Mouse (Mus musculus): Measurements from ENCODE around the gene Myo1b. TPM values are rescaled to one million over a fixed set of nuclear protein-coding genes. Genes with fewer than 3 reads are reported as not detected.

Gene Myo1b
- 63.0 and 63.8 TPM in 2 replicates for polyA plus RNA-seq (2015; fragmentation: Nextera tagmentation; extraction: Ambion mirVana)

DNA sequence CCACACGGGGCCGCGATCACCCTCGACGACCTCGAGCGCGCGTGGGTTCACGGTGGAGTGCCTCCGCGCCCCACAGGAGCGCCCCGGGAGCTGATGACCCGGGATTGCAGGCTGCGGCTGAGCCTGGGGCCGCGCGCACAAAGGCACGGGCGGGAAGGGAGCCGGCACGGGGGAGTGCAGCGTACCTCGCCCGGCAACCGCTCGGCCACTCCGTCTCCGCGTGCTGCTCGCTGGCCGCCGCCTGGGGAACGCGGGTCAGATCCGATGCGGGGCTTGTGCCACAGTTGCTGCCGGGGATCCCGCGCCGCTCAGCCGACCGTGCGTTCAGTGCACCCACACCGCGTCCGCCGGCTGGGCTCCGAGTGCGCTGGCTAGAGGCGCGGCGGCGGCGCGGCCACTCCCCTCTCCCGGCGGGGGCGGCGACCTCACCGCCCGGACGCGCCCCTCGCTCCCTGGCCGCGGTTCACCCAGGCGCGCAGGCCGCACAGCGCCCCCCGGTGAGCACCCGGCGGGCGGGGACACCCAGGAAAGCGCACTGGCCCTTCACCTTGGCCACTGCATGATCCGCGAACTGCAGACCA lies at the start of gene Myo1b:
TSS of gene Myo1b (minus strand) at position 496 of the 581 bp plus-strand sequence.
- H3K27me3 ChIP-seq (replicated peaks): no peaks in the 10 kb centered on the region
- H3K9me3 ChIP-seq: no peaks in the 10 kb centered on the region
- peak within 1 kb of the TSS; percentile 88 for H3K27ac ChIP-seq
- H3K9ac ChIP-seq: peak within 1 kb of the TSS; percentile 81
- under 1% methylated on average over 68 of the region's 79 CpGs for WGBS
- no peaks in the 10 kb centered on the region for H3K36me3 ChIP-seq
- H3K4me1 ChIP-seq: peaks cover 15% of the 10 kb centered on the region
- peak; percentile 89 for ATAC-seq (ENCODE audit: insufficient read depth, low FRiP score, low read depth)
- H3K4me2 ChIP-seq: peak within 1 kb of the TSS; percentile 61
- peak within 1 kb of the TSS; percentile 91 for H3K4me3 ChIP-seq (replicated peaks)

DNA sequence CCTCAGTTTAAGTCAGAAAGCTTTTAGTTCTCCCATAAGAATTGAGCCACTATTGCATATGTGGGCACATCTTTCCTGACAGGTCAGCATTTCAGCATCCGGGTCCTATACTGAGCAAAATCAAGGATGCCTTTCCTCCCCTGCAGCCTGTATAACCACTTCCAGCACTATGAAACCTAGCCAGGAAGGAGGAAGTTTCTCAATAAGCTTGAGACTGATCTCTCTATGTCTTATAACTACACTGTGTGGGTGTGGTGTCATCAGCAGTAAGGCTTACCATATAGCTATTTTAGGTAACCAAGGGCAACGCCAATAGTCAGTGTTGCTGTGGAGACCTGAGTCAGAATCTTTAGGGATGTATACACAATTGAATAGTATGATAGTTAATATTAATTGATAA lies 48.8 kb upstream of the Myo1b start:
- Histone ChIP-seq H3K27me3 (replicated peaks) (no peaks in the 10 kb centered on the region), H3K27ac (no peak overlapping the region), H3K4me2 (no peak overlapping the region), H3K4me1 (0 out of 2 replicates have a peak, but pooled peaks cover 8% of the 10 kb centered on the region), H3K4me3 (replicated peaks) (no peak overlapping the region), H3K9ac (no peak overlapping the region), H3K36me3 (no peaks in the 10 kb centered on the region), H3K9me3 (no peaks in the 10 kb centered on the region)
- 85% methylated on average over 2 of the region's 2 CpGs for WGBS
- ATAC-seq (ENCODE audit: insufficient read depth, low FRiP score, low read depth): no peak

DNA sequence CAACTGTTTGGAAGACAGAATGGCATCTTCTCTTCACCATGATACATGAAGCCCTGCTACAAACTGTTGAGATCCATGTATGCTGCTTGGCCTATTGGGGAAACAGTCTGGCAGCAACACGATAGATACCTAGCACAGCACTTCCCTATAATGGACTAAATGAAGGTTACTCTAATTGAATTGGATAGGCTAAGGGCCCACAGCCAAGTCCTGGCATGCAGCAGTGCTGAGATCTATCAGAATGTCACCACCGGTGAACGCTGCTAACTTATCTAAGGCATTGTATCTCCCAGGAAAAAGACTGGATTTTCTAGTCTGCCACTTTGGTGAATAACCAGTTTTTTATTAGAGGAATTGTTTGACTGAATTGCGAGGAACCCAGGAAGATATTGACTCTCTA lies 31.2 kb upstream of the Myo1b start:
- no peaks in the 10 kb centered on the region for H3K9me3 ChIP-seq
- no peaks in the 10 kb centered on the region for H3K36me3 ChIP-seq
- H3K4me2 ChIP-seq: no peak overlapping the region
- H3K27me3 ChIP-seq (replicated peaks): no peaks in the 10 kb centered on the region
- ATAC-seq (ENCODE audit: insufficient read depth, low FRiP score, low read depth): no peak
- 61% methylated on average over 4 of the region's 4 CpGs for WGBS
- H3K4me1 ChIP-seq: no peaks in the 10 kb centered on the region
- no peak overlapping the region for H3K4me3 ChIP-seq (replicated peaks)
- no peak overlapping the region for H3K9ac ChIP-seq
- H3K27ac ChIP-seq: no peak overlapping the region

DNA sequence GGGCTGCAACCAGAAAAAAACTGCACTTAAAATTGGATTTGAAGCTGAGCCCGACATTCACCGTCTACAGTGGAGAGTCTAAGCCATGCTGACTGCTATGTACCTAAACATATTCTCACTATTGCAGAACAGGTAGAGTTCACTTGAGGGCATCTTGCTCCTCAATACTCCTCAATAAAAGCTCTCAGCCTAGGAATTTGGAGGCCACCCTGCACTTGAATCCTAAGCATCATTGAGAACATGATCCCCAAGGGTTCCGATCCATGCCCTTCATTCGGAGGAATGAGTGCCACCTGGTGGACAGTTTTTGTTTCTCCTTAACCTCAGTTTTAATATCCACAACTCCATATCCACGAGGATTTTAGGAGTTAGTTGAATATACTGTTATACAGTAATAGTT lies 28.9 kb upstream of the Myo1b start:
- 38% methylated on average over 5 of the region's 5 CpGs for WGBS
- H3K27ac ChIP-seq: no peak overlapping the region
- no peak overlapping the region for H3K4me2 ChIP-seq
- no peak for ATAC-seq (ENCODE audit: insufficient read depth, low FRiP score, low read depth)
- H3K9ac ChIP-seq: no peak overlapping the region
- no peaks in the 10 kb centered on the region for H3K27me3 ChIP-seq (replicated peaks)
- H3K36me3 ChIP-seq: no peaks in the 10 kb centered on the region
- no peak overlapping the region for H3K4me3 ChIP-seq (replicated peaks)
- no peaks in the 10 kb centered on the region for H3K9me3 ChIP-seq
- no peaks in the 10 kb centered on the region for H3K4me1 ChIP-seq

DNA sequence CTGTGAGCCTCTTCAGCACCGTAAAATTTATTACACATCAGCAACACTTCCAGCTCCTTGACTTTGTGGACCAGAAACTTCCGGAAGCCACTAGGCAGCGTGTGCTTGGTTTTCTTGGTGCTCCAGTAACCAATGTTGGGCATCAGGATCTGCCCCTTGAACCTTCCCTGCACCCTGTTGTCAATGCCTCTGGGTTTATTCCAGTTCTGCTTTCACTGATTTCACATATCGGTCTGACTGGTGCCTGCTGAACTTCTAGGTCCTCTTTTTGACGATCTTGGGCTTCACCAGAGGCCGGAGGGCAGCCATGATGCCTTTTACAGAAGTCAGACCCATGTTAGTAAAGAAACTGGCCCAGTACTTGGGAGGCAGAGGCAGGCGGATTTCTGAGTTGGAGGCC lies 22.5 kb upstream of the Myo1b start:
- WGBS: 89% methylated on average over 7 of the region's 7 CpGs
- Histone ChIP-seq H3K4me3 (replicated peaks) (no peak overlapping the region), H3K27ac (no peak overlapping the region), H3K36me3 (no peaks in the 10 kb centered on the region), H3K9ac (no peak overlapping the region), H3K9me3 (no peaks in the 10 kb centered on the region), H3K27me3 (replicated peaks) (no peaks in the 10 kb centered on the region), H3K4me1 (no peaks in the 10 kb centered on the region; the same call in 1 of the 2 replicates), H3K4me2 (no peak overlapping the region)
- ATAC-seq (ENCODE audit: insufficient read depth, low FRiP score, low read depth): no peak

DNA sequence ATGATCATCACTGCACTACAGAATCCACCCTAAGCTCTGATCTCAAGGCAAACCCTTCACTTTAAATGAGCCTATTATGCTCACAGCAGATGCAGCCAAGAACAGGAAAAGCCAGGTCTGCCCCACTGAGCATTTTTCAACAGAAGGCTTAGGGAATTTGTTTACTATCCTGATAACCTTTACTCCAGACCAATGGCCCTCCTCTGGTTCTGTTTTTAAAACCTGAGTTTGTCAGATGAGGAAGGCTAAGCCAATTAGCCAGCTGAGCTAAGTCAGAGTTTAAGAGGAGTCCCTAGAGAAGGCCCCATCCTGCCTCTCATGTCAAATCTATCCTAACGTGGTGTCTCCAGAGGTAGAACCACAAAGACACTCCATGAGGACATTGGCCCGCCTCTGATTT lies 19.1 kb upstream of the Myo1b start:
- 50% methylated on average over 2 of the region's 2 CpGs for WGBS
- Histone ChIP-seq H3K27ac (no peak overlapping the region; the same call in none of the 2 replicates), H3K27me3 (replicated peaks) (no peaks in the 10 kb centered on the region), H3K9ac (no peak overlapping the region), H3K36me3 (no peaks in the 10 kb centered on the region), H3K4me2 (no peak overlapping the region), H3K4me3 (replicated peaks) (no peak overlapping the region), H3K9me3 (no peaks in the 10 kb centered on the region), H3K4me1 (no peaks in the 10 kb centered on the region; the same call in 1 of the 2 replicates)
- no peak; the same call in 1 of the 2 replicates for ATAC-seq (ENCODE audit: insufficient read depth, low FRiP score, low read depth)

DNA sequence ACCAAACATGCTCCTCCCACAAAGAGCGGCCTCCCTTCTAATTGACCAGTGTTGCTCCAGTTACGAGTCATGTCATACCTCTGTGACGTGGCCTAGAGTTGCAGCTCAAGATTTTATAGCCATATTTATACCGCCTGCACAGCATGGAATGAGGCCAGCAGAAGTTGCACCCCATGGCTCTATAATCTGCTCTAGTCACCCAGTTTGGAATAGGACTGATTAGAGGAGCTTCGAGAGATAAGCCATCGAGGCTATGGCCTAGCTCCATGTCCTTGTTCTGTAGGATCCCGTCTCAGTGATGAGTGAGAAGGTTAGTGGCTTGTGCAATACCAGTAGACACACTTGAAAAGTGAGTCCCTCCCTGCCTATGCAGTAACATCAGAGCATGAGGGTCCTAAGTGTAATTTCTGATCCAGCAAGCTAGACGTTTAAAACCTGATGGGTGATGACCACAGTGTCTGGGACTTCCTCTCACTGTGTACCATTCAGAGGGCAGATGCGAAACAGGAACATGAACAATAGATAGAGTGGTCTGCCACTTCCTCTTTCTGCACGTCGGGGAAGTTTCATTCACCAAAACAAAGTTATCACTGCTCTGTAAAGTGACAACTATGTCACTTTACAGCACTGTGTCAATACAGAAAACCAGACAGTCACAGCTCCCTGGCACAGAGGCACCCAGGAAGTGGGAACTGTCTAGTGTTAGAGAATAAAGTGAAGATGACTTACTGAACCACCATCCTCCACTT lies 18.5 kb upstream of the Myo1b start:
- Histone ChIP-seq H3K4me3 (replicated peaks) (no peak overlapping the region), H3K36me3 (no peaks in the 10 kb centered on the region), H3K4me2 (no peak overlapping the region), H3K4me1 (no peaks in the 10 kb centered on the region; the same call in 1 of the 2 replicates), H3K9me3 (no peaks in the 10 kb centered on the region), H3K27me3 (replicated peaks) (no peaks in the 10 kb centered on the region), H3K9ac (no peak overlapping the region), H3K27ac (no peak overlapping the region)
- 64% methylated on average over 11 of the region's 11 CpGs for WGBS
- peak; percentile 58; the same call in 1 of the 2 replicates for ATAC-seq (ENCODE audit: insufficient read depth, low FRiP score, low read depth)

DNA sequence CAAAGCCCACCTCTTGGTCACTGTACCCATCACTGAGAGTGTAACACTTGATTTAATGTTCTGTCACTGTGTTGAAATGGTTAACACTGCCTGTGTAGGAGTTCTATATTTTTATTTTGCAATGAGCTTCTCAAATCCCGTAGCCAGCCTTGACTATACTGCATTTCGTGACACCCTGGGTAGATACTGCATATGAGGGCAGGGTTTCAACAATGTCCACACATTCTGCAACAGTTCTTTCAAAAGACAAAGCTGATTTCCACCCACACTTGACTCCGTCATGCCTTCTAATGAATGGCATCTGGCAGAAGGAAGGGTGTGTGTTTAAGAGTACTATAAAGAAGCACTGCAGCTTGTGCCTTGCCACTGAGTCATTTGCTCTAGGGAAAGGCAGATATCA lies 17.0 kb upstream of the Myo1b start:
- Histone ChIP-seq H3K4me1 (no peaks in the 10 kb centered on the region; the same call in 1 of the 2 replicates), H3K4me3 (replicated peaks) (no peak overlapping the region), H3K9me3 (no peaks in the 10 kb centered on the region), H3K9ac (no peak overlapping the region), H3K27ac (no peak overlapping the region), H3K36me3 (no peaks in the 10 kb centered on the region), H3K27me3 (replicated peaks) (no peaks in the 10 kb centered on the region), H3K4me2 (no peak overlapping the region)
- 72% methylated on average over 3 of the region's 3 CpGs for WGBS
- no peak for ATAC-seq (ENCODE audit: insufficient read depth, low FRiP score, low read depth)

DNA sequence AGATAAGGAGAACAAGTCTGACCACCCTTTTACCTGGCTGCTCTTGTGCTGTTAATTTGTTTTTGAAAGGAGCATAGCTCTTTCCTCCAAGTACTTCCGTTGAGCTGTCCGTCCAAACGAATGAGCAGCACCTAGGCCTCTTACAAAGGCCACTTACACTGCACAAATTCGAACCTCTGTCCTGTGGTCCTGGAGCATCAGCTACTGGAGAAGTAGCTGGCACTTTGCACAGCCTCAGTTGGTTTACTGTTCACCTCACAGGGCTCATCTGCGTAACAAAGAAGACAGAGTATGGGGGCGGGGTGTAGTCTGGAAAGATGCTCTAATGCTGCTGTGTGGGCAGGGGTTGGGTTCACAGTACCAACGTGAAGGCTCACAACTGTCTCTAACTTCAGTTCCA lies 15.7 kb upstream of the Myo1b start:
- no peak for ATAC-seq (ENCODE audit: insufficient read depth, low FRiP score, low read depth)
- Histone ChIP-seq H3K4me1 (no peaks in the 10 kb centered on the region; the same call in 1 of the 2 replicates), H3K9ac (no peak overlapping the region), H3K27ac (peak overlapping the region; percentile 26; the same call in 1 of the 2 replicates), H3K36me3 (no peaks in the 10 kb centered on the region), H3K9me3 (no peaks in the 10 kb centered on the region), H3K4me2 (no peak overlapping the region), H3K27me3 (replicated peaks) (no peaks in the 10 kb centered on the region), H3K4me3 (replicated peaks) (no peak overlapping the region)
- WGBS: 61% methylated on average over 7 of the region's 7 CpGs

DNA sequence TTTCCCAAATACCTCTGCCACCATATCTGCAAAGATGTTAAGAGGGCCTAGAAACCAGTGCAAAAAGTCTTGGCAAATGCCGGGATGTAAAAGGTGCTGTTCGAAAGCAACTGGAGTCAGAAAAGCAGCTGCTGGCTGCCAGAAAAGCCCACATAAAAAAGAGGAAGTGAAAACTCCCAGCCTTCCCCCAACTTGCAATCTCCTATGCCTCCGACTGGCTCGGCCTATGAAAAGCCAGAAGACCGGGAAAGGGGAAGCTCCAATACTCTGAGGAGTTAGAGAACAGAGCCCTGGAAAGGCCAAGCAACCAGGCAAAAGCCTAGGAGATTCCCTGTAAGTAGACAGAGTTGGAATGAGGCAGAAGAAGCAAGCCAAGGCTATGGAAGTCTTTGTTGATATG lies 14.7 kb upstream of the Myo1b start:
- Histone ChIP-seq H3K9ac (no peak overlapping the region), H3K4me1 (no peaks in the 10 kb centered on the region; the same call in 1 of the 2 replicates), H3K4me2 (no peak overlapping the region), H3K9me3 (no peaks in the 10 kb centered on the region), H3K27me3 (replicated peaks) (no peaks in the 10 kb centered on the region), H3K4me3 (replicated peaks) (no peak overlapping the region), H3K36me3 (no peaks in the 10 kb centered on the region), H3K27ac (no peak overlapping the region)
- WGBS: 54% methylated on average over 5 of the region's 5 CpGs
- ATAC-seq (ENCODE audit: insufficient read depth, low FRiP score, low read depth): no peak

DNA sequence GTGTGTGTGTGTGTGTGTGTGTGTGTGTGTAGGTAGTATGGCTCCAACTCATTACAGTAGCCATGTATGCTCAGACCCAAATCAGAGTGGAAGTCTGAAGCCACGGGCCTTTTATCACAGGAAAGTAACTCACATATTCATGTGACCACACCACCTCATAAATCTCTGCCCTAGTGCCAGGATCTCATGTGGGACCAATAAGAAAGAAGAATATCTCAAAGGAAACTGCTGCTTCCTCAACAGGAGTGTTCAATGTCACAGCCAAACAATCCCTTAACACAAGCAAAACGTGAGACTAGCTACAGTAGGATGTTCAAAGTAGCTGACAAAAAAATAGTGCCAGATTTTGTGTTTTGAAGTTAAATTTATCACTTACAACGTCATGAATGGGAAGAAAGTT lies 13.7 kb upstream of the Myo1b start:
- H3K36me3 ChIP-seq: no peaks in the 10 kb centered on the region
- no peaks in the 10 kb centered on the region for H3K9me3 ChIP-seq
- H3K4me2 ChIP-seq: no peak overlapping the region
- WGBS: 57% methylated on average over 3 of the region's 3 CpGs
- no peak overlapping the region for H3K4me3 ChIP-seq (replicated peaks)
- no peak overlapping the region for H3K27ac ChIP-seq
- H3K27me3 ChIP-seq (replicated peaks): no peaks in the 10 kb centered on the region
- no peak for ATAC-seq (ENCODE audit: insufficient read depth, low FRiP score, low read depth)
- H3K9ac ChIP-seq: no peak overlapping the region
- no peaks in the 10 kb centered on the region for H3K4me1 ChIP-seq

DNA sequence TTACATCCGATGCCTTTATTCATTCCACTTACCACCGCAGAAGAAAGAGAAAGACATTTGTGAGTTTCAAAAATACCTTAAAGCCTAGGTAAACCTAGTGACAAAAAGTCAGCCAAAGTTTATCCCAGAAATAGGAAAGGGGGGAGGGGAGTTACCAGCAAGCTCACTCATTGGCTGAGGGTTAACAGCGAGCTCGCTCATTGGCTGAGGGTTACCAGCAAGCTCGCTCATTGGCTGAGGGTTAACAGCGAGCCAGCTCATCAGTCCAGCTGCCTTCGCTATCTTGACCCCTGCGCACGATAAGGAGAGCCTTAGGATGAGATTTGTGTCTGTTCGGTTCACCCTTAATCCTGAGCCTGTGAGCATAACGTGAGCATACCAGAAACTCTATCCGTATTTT lies 6.9 kb upstream of the Myo1b start:
- Histone ChIP-seq H3K36me3 (no peaks in the 10 kb centered on the region), H3K9ac (no peak overlapping the region), H3K4me1 (no peaks in the 10 kb centered on the region), H3K4me3 (replicated peaks) (no peak overlapping the region), H3K4me2 (peak overlapping the region; percentile 32; the same call in 1 of the 2 replicates), H3K27me3 (replicated peaks) (no peaks in the 10 kb centered on the region), H3K27ac (no peak overlapping the region), H3K9me3 (no peaks in the 10 kb centered on the region)
- ATAC-seq (ENCODE audit: insufficient read depth, low FRiP score, low read depth): no peak
- 19% methylated on average over 12 of the region's 12 CpGs for whole genome bisulfite sequencing

Data from stomach, embryonic 15.5 days (tissue).